Mouse (Mus musculus): ENCODE results near the gene Elof1. TPM values are rescaled to one million over a fixed set of nuclear protein-coding genes. Genes with fewer than 3 reads are reported as not detected.

The Elof1 gene
- polyA plus RNA-seq, 1 experiment from 2014 or later, result 179 TPM

GRCm38 (mm10) chr9:22115635-22116034 lies 1.3 kb downstream of the Elof1 start:
- Histone ChIP-seq H3K4me1 (peaks cover 18% of the 10 kb centered on the region), H3K9me3 (no peaks in the 10 kb centered on the region), H3K4me3 (peak overlapping the region; percentile 96), H3K27ac (replicated peaks) (0 out of 2 replicates have a peak overlapping the region, but pooled peaks have one; percentile 28), H3K9ac (replicated peaks) (peak overlapping the region; percentile 91), H3K27me3 (no peaks in the 10 kb centered on the region), H3K36me3 (peaks cover 25% of the 10 kb centered on the region), H3K4me2 (replicated peaks) (peak overlapping the region; percentile 87)
- 94% methylated on average over 4 of the region's 4 CpGs for WGBS
- no peak for ATAC-seq (replicated peaks)

GRCm38 (mm10) chr9:22108194-22108593 lies 8.8 kb downstream of the Elof1 start:
- H3K27me3 ChIP-seq, result no peaks in the 10 kb centered on the region
- H3K4me1 ChIP-seq, result no peaks in the 10 kb centered on the region
- H3K36me3 ChIP-seq, result peaks cover 31% of the 10 kb centered on the region
- no peak overlapping the region for H3K4me3 ChIP-seq
- no peaks in the 10 kb centered on the region for H3K9me3 ChIP-seq
- no peak overlapping the region for H3K9ac ChIP-seq (replicated peaks)
- ATAC-seq (replicated peaks), result no peak
- no peak overlapping the region for H3K4me2 ChIP-seq (replicated peaks)
- H3K27ac ChIP-seq (replicated peaks), result no peak overlapping the region
- 81% methylated on average over 9 of the region's 9 CpGs for WGBS

GRCm38 (mm10) chr9:22099922-22100321 lies 17.1 kb downstream of the Elof1 start:
- Histone ChIP-seq H3K27ac (replicated peaks) (no peak overlapping the region), H3K27me3 (peaks cover 24% of the 10 kb centered on the region), H3K9ac (replicated peaks) (no peak overlapping the region), H3K9me3 (no peaks in the 10 kb centered on the region), H3K4me2 (replicated peaks) (no peak overlapping the region), H3K4me1 (0 out of 2 replicates have a peak, but pooled peaks cover 6% of the 10 kb centered on the region), H3K36me3 (no peaks in the 10 kb centered on the region), H3K4me3 (no peak overlapping the region)
- no peak for ATAC-seq (replicated peaks)
- 5% methylated on average over 18 of the region's 18 CpGs for WGBS

GRCm38 (mm10) chr9:22098993-22099696 lies 17.8 kb downstream of the Elof1 start, which contains the start of gene Cnn1:
Gene Cnn1 (plus strand): TSS chr9:22099216.
- Histone ChIP-seq H3K36me3 (no peaks in the 10 kb centered on the region), H3K27ac (replicated peaks) (no peak within 1 kb of the TSS), H3K4me3 (no peak within 1 kb of the TSS), H3K9me3 (no peaks in the 10 kb centered on the region), H3K4me1 (0 out of 2 replicates have a peak, but pooled peaks cover 6% of the 10 kb centered on the region), H3K9ac (replicated peaks) (no peak within 1 kb of the TSS), H3K4me2 (replicated peaks) (no peak within 1 kb of the TSS), H3K27me3 (peaks cover 24% of the 10 kb centered on the region)
- WGBS, result 6% methylated on average over 14 of the region's 14 CpGs
- ATAC-seq (replicated peaks), result no peak

GRCm38 (mm10) chr9:22095854-22096307 lies 21.1 kb downstream of the Elof1 start:
- Histone ChIP-seq H3K4me1 (0 out of 2 replicates have a peak, but pooled peaks cover 6% of the 10 kb centered on the region), H3K9me3 (no peaks in the 10 kb centered on the region), H3K27ac (replicated peaks) (no peak overlapping the region), H3K36me3 (no peaks in the 10 kb centered on the region), H3K9ac (replicated peaks) (peak overlapping the region; percentile 49), H3K4me2 (replicated peaks) (peak overlapping the region; percentile 66), H3K4me3 (peak overlapping the region; percentile 38), H3K27me3 (peaks cover 22% of the 10 kb centered on the region)
- peak; percentile 51; the same call in 1 of the 2 replicates for ATAC-seq (replicated peaks)
- WGBS, result 3% methylated on average over 24 of the region's 24 CpGs

- Histone ChIP-seq H3K27me3 (no peaks in the 10 kb centered on the region), H3K4me2 (replicated peaks) (no peak overlapping the region), H3K4me3 (no peak overlapping the region), H3K27ac (replicated peaks) (no peak overlapping the region), H3K9me3 (no peaks in the 10 kb centered on the region), H3K4me1 (0 out of 2 replicates have a peak, but pooled peaks cover 6% of the 10 kb centered on the region), H3K36me3 (no peaks in the 10 kb centered on the region), H3K9ac (replicated peaks) (no peak overlapping the region)
- no peak for ATAC-seq (replicated peaks)
- 91% methylated on average over 6 of the region's 6 CpGs for WGBS
Observed at GRCm38 (mm10) chr9:22092746-22093145, 24.2 kb downstream of the Elof1 start.

- Histone ChIP-seq H3K27me3 (no peaks in the 10 kb centered on the region), H3K4me2 (replicated peaks) (no peak overlapping the region), H3K4me3 (no peak overlapping the region), H3K4me1 (peaks cover 7% of the 10 kb centered on the region), H3K9me3 (no peaks in the 10 kb centered on the region), H3K36me3 (no peaks in the 10 kb centered on the region), H3K9ac (replicated peaks) (no peak overlapping the region), H3K27ac (replicated peaks) (no peak overlapping the region)
- 80% methylated on average over 7 of the region's 7 CpGs for WGBS
- no peak for ATAC-seq (replicated peaks)
Observed at GRCm38 (mm10) chr9:22089986-22090385, 27.0 kb downstream of the Elof1 start.

- H3K4me2 ChIP-seq (replicated peaks), result no peak overlapping the region
- no peak for ATAC-seq (replicated peaks)
- H3K4me1 ChIP-seq, result peaks cover 13% of the 10 kb centered on the region
- H3K27me3 ChIP-seq, result no peaks in the 10 kb centered on the region
- no peaks in the 10 kb centered on the region for H3K9me3 ChIP-seq
- H3K27ac ChIP-seq (replicated peaks), result no peak overlapping the region
- WGBS, result over 99% methylated on average over 7 of the region's 7 CpGs
- no peak overlapping the region for H3K9ac ChIP-seq (replicated peaks)
- no peaks in the 10 kb centered on the region for H3K36me3 ChIP-seq
- no peak overlapping the region for H3K4me3 ChIP-seq
Observed at GRCm38 (mm10) chr9:22089281-22089680, 27.7 kb downstream of the Elof1 start.

GRCm38 (mm10) chr9:22087034-22087618 lies 29.8 kb downstream of the Elof1 start:
- H3K36me3 ChIP-seq, result no peaks in the 10 kb centered on the region
- 79% methylated on average over 2 of the region's 2 CpGs for WGBS
- H3K27ac ChIP-seq (replicated peaks), result no peak overlapping the region
- no peaks in the 10 kb centered on the region for H3K9me3 ChIP-seq
- H3K4me2 ChIP-seq (replicated peaks), result no peak overlapping the region
- no peak for ATAC-seq (replicated peaks)
- H3K4me1 ChIP-seq, result peaks cover 18% of the 10 kb centered on the region
- no peak overlapping the region for H3K9ac ChIP-seq (replicated peaks)
- H3K4me3 ChIP-seq, result no peak overlapping the region
- H3K27me3 ChIP-seq, result no peaks in the 10 kb centered on the region

GRCm38 (mm10) chr9:22086012-22086411 lies 31.0 kb downstream of the Elof1 start:
- Histone ChIP-seq H3K27me3 (no peaks in the 10 kb centered on the region), H3K4me3 (peak overlapping the region; percentile 73), H3K36me3 (no peaks in the 10 kb centered on the region), H3K27ac (replicated peaks) (peak overlapping the region; percentile 78; the same call in 1 of the 2 replicates), H3K4me1 (peaks cover 18% of the 10 kb centered on the region), H3K4me2 (replicated peaks) (peak overlapping the region; percentile 64), H3K9me3 (no peaks in the 10 kb centered on the region), H3K9ac (replicated peaks) (peak overlapping the region; percentile 68)
- no peak for ATAC-seq (replicated peaks)
- WGBS, result 86% methylated on average over 6 of the region's 6 CpGs

- Histone ChIP-seq H3K9me3 (no peaks in the 10 kb centered on the region), H3K27me3 (no peaks in the 10 kb centered on the region), H3K36me3 (no peaks in the 10 kb centered on the region), H3K4me1 (peaks cover 18% of the 10 kb centered on the region), H3K4me2 (replicated peaks) (peak within 1 kb of the TSS; percentile 64), H3K4me3 (peak within 1 kb of the TSS; percentile 73), H3K27ac (replicated peaks) (peak within 1 kb of the TSS; percentile 78), H3K9ac (replicated peaks) (peak within 1 kb of the TSS; percentile 68)
- under 1% methylated on average over 48 of the region's 48 CpGs for WGBS
- ATAC-seq (replicated peaks), result peak; percentile 100
Observed at GRCm38 (mm10) chr9:22085022-22085834, 31.7 kb downstream of the Elof1 start, which contains the start of gene Ecsit. Gene Ecsit (minus strand): TSS chr9:22085438.

- Histone ChIP-seq H3K4me1 (peaks cover 18% of the 10 kb centered on the region), H3K36me3 (no peaks in the 10 kb centered on the region; the same call in 1 of the 2 replicates), H3K27me3 (no peaks in the 10 kb centered on the region), H3K27ac (replicated peaks) (no peak overlapping the region), H3K4me2 (replicated peaks) (peak overlapping the region; percentile 64), H3K4me3 (peak overlapping the region; percentile 73), H3K9ac (replicated peaks) (peak overlapping the region; percentile 68), H3K9me3 (no peaks in the 10 kb centered on the region)
- 33% methylated on average over 4 of the region's 4 CpGs for WGBS
- no peak for ATAC-seq (replicated peaks)
Observed at GRCm38 (mm10) chr9:22084667-22085021, 32.3 kb downstream of the Elof1 start.
